Mouse (Mus musculus): ENCODE results near the gene Creg2. TPM values are rescaled to one million over a fixed set of nuclear protein-coding genes. Genes with fewer than 3 reads are reported as not detected.

The Creg2 gene
- polyA plus RNA-seq, 1 experiment = not detected

DNA sequence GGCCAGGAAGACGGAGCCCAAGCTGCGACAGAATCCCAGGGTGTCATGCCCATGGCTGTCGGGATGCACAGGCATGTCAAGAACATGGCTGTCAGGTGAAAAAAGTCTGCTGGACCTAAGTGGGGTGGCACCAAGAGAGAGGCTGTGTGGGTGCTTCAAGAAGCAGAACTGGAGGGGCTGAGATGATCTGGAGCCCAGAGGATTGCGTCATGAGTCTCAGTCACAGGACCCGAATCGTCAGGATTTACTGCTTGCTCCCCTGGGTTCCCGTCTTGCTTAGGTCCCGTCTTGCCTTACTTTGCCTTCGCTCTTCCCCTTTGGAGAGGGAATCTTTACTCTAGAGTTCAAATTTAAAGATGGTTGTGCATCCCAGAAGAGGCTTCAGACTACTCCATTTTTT is 68.1 kb downstream of the Creg2 start:
- H3K27ac ChIP-seq (ENCODE audit: insufficient read depth, low read length) = no peak overlapping the region
- H3K4me1 ChIP-seq (ENCODE audit: control insufficient read depth, insufficient read depth, low read length) = no peaks in the 10 kb centered on the region
- no peak overlapping the region for H3K4me3 ChIP-seq (ENCODE audit: insufficient read depth, low read length)
- TF ChIP-seq POLR2A (IDR thresholded peaks at IDR 0.05; ENCODE audit: low read depth, low read length) (no peak), CTCF (IDR thresholded peaks at IDR 0.05; ENCODE audit: borderline replicate concordance, insufficient read depth, low read length) (no peak)

DNA sequence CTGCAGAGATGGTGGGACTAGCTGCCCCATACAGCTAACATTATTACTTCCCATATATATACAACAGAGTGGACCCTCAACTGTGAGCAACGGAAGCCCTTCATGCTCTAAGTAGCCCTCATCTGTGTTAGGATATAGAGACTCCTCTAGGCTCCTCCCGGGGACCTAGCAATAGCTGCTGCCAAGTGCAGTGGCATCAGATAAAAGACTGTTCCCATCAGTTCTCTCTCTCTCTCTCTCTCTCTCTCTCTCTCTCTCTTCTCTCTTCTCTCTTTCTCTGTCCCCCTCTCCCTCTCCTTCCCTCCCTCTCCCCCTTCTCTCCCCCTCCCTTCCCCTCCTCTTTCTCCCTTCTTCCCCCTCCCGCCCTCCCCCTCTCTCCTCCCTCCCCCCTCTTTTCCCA is 70.1 kb downstream of the Creg2 start:
- no peak for TF ChIP-seq CTCF (IDR thresholded peaks at IDR 0.05; ENCODE audit: borderline replicate concordance, insufficient read depth, low read length)
- TF ChIP-seq POLR2A (IDR thresholded peaks at IDR 0.05; ENCODE audit: low read depth, low read length) = no peak
- no peak overlapping the region for H3K4me3 ChIP-seq (ENCODE audit: insufficient read depth, low read length)
- no peak overlapping the region for H3K27ac ChIP-seq (ENCODE audit: insufficient read depth, low read length)
- H3K4me1 ChIP-seq (ENCODE audit: control insufficient read depth, insufficient read depth, low read length) = no peaks in the 10 kb centered on the region

DNA sequence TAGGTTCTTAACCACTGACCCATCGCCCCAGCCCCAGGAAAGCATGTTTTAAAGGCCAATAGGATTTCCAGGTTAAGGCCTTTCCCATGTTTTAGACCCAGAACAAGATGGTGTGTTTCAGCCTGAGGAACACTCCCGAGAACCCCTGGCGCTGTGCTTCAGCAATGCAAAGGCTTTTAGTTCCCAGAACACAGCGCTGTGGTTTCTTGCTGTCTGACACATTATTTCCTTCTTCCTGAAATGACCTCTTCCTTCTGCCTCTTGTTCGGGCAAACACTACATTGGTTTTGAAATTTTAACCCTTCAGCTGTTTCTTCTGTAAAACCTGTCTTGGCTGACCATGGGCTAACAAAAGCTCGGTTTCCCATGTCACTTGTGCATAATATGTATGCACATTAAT is 72.1 kb downstream of the Creg2 start:
- TF ChIP-seq POLR2A (IDR thresholded peaks at IDR 0.05; ENCODE audit: low read depth, low read length) (no peak), CTCF (IDR thresholded peaks at IDR 0.05; ENCODE audit: borderline replicate concordance, insufficient read depth, low read length) (no peak)
- Histone ChIP-seq H3K27ac (ENCODE audit: insufficient read depth, low read length) (no peak overlapping the region), H3K4me1 (ENCODE audit: control insufficient read depth, insufficient read depth, low read length) (peaks cover 3% of the 10 kb centered on the region), H3K4me3 (ENCODE audit: insufficient read depth, low read length) (no peak overlapping the region)

DNA sequence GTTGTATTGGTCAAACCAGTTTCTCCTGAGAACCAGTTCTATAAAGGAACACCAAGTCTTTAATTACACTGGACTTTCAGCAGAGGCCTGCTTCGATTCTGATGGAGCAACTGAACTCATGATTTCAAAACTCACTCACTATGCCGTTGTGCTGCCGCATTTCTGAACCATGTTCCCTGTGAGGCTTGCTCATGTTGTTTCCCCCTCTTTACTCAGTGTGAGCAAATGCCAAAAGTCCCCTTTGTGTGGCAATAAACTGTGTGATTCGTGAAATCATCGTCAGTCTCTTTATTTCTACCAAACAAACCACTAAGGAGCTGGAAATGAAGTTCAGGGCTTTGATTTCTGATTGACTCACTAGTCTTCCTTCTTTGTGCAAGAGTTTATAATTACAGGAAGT is 72.8 kb downstream of the Creg2 start:
- H3K4me1 ChIP-seq (ENCODE audit: control insufficient read depth, insufficient read depth, low read length) = peaks cover 3% of the 10 kb centered on the region
- TF ChIP-seq POLR2A (IDR thresholded peaks at IDR 0.05; ENCODE audit: low read depth, low read length) (no peak), CTCF (IDR thresholded peaks at IDR 0.05; ENCODE audit: borderline replicate concordance, insufficient read depth, low read length) (no peak)
- no peak overlapping the region for H3K4me3 ChIP-seq (ENCODE audit: insufficient read depth, low read length)
- H3K27ac ChIP-seq (ENCODE audit: insufficient read depth, low read length) = no peak overlapping the region

DNA sequence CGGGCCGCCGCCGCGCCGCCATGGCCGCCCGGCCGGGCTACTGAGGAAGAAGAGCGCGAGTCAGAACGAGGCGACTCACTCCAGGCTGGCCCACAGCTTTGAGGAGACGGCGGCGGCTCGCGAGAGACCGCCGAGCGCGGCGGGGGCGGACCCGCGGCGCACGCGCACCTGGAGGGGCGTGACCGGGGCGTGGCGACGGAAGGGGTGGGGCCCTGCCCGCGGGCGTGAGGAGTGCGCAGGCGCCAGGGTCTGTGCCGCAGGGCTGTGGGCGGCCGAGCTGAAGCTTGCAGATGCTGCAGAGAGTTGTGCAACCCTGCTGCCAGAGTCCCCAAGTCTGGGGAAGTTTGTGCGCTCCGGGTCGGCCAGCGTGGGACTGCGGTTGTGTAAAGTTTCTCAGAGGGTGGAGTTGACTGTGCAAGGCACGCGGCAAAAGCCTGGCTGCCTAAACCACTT is 74.0 kb downstream of the Creg2 start, which contains the start of gene Rnf149:
Gene Rnf149, minus strand, starts transcription at position 153 of the 453 bp plus-strand sequence.
- TF ChIP-seq POLR2A (IDR thresholded peaks at IDR 0.05; ENCODE audit: low read depth, low read length) (peak; percentile 86), CTCF (IDR thresholded peaks at IDR 0.05; ENCODE audit: borderline replicate concordance, insufficient read depth, low read length) (no peak)
- H3K27ac ChIP-seq (ENCODE audit: insufficient read depth, low read length) = peak within 1 kb of the TSS; percentile 74
- peaks cover 3% of the 10 kb centered on the region for H3K4me1 ChIP-seq (ENCODE audit: control insufficient read depth, insufficient read depth, low read length)
- peak within 1 kb of the TSS; percentile 89 for H3K4me3 ChIP-seq (ENCODE audit: insufficient read depth, low read length)

DNA sequence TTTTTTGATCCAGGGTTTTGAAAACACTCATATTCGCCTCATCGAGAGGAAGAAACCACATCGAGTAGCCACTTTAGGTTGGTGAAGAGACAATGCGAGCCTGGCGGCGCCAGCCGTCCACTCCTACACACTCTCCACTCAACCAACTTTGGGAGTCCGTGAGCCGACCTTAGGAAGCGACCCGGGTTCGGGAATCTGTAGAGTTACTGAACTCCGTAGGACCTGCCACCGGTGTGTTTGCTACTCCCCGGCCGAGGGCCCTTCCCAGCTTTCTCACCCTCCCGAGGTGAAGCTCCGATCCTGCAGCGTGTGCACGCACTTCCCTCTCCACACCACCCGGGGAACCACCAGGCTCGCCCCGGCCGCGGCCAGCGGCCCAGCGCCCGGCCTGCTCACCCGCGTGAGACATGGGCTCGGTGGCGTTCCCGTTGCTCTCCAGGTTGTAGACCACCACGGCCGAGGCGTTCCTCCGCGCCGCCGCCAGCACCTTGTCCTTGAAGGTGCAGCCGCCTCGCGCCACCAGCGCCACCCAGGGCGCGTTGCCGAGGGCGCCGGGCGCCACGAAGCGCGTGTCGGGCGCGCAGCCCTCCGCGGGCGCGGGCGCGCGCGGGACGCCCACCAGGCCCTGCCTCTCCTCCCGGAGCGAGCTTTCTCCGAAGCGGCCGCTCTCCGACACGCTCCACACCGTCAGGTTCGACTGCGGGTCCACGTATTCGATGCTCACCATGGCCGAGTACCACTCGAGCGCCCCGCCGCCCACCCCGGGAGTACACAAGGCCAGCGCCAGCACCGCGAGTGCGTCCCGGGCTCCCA is 74.6 kb downstream of the Creg2 start:
- Histone ChIP-seq H3K27ac (ENCODE audit: insufficient read depth, low read length) (peak overlapping the region; percentile 74), H3K4me3 (ENCODE audit: insufficient read depth, low read length) (peak overlapping the region; percentile 89), H3K4me1 (ENCODE audit: control insufficient read depth, insufficient read depth, low read length) (peaks cover 4% of the 10 kb centered on the region)
- no peak for TF ChIP-seq CTCF (IDR thresholded peaks at IDR 0.05; ENCODE audit: borderline replicate concordance, insufficient read depth, low read length)
- TF ChIP-seq POLR2A (IDR thresholded peaks at IDR 0.05; ENCODE audit: low read depth, low read length) = peak; percentile 13; the same call in 1 of the 2 replicates

DNA sequence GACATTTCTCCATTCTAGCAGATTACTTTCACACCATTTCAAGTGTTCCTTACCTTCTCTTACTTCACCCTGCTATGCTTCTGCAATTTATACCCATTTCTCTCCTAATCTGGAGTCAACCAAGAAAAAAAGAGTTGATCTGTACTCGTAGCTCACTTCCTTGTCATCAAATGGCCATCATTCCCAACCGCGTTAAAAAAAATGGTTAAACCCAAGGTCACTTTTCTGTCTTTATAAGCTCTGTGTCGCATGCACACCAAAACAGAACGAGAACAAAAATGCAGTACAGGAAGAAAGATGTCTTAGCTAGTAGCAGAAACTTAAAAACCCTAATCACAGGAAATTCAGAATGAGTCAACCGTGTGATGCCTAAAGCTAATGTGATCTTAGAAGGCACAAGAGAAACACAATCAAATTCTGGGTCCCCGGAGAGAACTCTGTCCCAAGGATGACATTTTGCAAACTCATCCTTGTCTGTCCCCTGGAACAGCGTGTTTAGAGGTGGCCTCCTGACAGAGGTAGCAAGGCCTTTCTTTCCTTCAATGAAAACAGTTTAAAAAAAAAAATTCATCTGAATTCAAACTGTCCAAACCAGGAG is 75.4 kb downstream of the Creg2 start:
- TF ChIP-seq CTCF (IDR thresholded peaks at IDR 0.05; ENCODE audit: borderline replicate concordance, insufficient read depth, low read length) (no peak), POLR2A (IDR thresholded peaks at IDR 0.05; ENCODE audit: low read depth, low read length) (no peak)
- Histone ChIP-seq H3K4me3 (ENCODE audit: insufficient read depth, low read length) (peak overlapping the region; percentile 89), H3K4me1 (ENCODE audit: control insufficient read depth, insufficient read depth, low read length) (peaks cover 5% of the 10 kb centered on the region), H3K27ac (ENCODE audit: insufficient read depth, low read length) (peak overlapping the region; percentile 74)

DNA sequence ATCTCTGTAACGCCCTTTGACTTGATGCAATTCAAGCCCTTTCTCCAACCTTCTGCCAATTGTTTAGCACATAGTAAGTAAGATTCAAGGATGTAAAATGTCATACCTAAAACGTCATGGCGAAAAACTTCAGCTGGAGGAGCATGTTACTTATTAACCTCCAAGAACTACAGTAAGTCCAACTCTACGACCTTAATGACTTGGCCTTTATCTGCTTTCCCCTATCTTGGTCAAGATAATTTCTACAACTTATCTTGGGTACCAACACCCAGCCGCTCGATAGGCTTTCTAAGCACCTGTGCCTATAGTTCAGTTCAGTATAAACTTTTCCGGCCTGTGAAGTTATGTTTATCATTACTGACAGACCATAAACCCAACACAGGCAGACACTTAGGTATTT is 77.4 kb downstream of the Creg2 start:
- Histone ChIP-seq H3K4me3 (ENCODE audit: insufficient read depth, low read length) (no peak overlapping the region), H3K27ac (ENCODE audit: insufficient read depth, low read length) (no peak overlapping the region), H3K4me1 (ENCODE audit: control insufficient read depth, insufficient read depth, low read length) (peaks cover 5% of the 10 kb centered on the region)
- TF ChIP-seq POLR2A (IDR thresholded peaks at IDR 0.05; ENCODE audit: low read depth, low read length) (no peak), CTCF (IDR thresholded peaks at IDR 0.05; ENCODE audit: borderline replicate concordance, insufficient read depth, low read length) (no peak)

DNA sequence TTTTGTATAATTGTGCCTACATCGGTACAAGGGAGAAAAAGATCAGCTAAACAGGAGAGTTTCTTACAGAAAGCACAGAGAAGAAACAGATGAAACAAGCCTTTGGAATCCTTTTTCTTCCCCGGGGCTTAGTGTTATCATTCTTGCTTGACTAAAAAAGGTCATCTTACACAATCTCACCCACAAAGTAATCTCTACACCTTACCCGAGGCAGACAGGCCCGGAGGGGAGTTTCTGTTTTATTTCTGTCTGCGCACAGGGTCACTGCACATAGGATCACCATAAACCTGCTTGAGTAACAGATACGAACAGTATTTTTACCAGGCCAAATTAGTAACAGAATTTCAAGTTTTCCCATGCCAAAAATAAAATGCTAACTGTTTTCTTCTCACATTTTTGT is 79.6 kb downstream of the Creg2 start:
- no peak overlapping the region for H3K4me3 ChIP-seq (ENCODE audit: insufficient read depth, low read length)
- TF ChIP-seq CTCF (IDR thresholded peaks at IDR 0.05; ENCODE audit: borderline replicate concordance, insufficient read depth, low read length) (no peak), POLR2A (IDR thresholded peaks at IDR 0.05; ENCODE audit: low read depth, low read length) (no peak)
- peak overlapping the region; percentile 67; the same call in 1 of the 2 replicates for H3K27ac ChIP-seq (ENCODE audit: insufficient read depth, low read length)
- peaks cover 5% of the 10 kb centered on the region for H3K4me1 ChIP-seq (ENCODE audit: control insufficient read depth, insufficient read depth, low read length)

Other genes with a start within 250 kb of the Creg2 start
- gene Tbc1d8, start 172.7 kb downstream of the Creg2 start, polyA plus RNA-seq (2011; ENCODE audit: insufficient read length, low read depth, missing spikeins) = 1.2 and 3.2 TPM in 2 replicates
- 47.8 and 48.5 TPM in 2 replicates for gene Cnot11, start 116.5 kb downstream of the Creg2 start, polyA plus RNA-seq (2011; ENCODE audit: insufficient read length, low read depth, missing spikeins)
- gene Rnf149, start 74.1 kb downstream of the Creg2 start, polyA plus RNA-seq (2011; ENCODE audit: insufficient read length, low read depth, missing spikeins) = 52.6 and 96.4 TPM in 2 replicates
- gene Rfx8, start 69.5 kb upstream of the Creg2 start, polyA plus RNA-seq (2011; ENCODE audit: insufficient read length, low read depth, missing spikeins) = not detected in 2 replicates
- gene Gm3646, start 153.9 kb upstream of the Creg2 start, polyA plus RNA-seq (2011; ENCODE audit: insufficient read length, low read depth, missing spikeins) = not detected in 2 replicates
- gene Map4k4, start 249.4 kb upstream of the Creg2 start, polyA plus RNA-seq (2011; ENCODE audit: insufficient read length, low read depth, missing spikeins) = 259 and 286 TPM in 2 replicates

Data from embryonic fibroblast, embryonic 13.5 days (primary cell).